Mouse (Mus musculus): ENCODE results near the gene Grm8. TPM values are rescaled to one million over a fixed set of nuclear protein-coding genes. Genes with fewer than 3 reads are reported as not detected.

Gene Grm8
- polyA plus RNA-seq, 1 experiment from 2014 or later, result 0.19 TPM

GRCm38 (mm10) chr6:27617472-27617871 is 517.5 kb downstream of the Grm8 start:
- H3K27me3 ChIP-seq (replicated peaks), result no peaks in the 10 kb centered on the region
- H3K4me2 ChIP-seq, result no peak overlapping the region
- H3K27ac ChIP-seq (replicated peaks), result no peak overlapping the region
- no peaks in the 10 kb centered on the region for H3K36me3 ChIP-seq
- H3K9me3 ChIP-seq, result no peaks in the 10 kb centered on the region
- WGBS, result 68% methylated on average over 4 of the region's 4 CpGs
- no peak for ATAC-seq (ENCODE audit: extremely low read depth, insufficient number of reproducible peaks, low FRiP score, low TSS enrichment)
- no peak overlapping the region for H3K9ac ChIP-seq
- no peak overlapping the region for H3K4me3 ChIP-seq
- no peaks in the 10 kb centered on the region for H3K4me1 ChIP-seq

DNA sequence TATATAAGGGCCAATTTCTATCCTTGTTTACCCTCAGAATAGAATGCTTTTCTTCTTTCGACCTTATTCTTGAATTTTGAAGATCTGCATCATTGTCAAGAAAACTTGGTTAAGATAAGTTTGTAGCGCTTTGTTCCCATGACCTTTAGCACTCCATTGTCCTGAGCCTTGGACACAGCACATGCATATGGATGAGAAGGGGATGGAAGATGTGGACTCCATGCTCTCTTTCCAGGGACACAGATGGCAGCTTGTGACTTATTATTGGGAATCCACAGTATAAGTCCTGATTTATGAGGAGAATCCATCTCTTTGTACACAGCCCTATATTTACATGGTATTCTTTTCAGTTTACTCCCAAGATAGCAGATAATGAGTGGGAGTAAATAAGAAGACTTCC is 554.5 kb downstream of the Grm8 start:
- no peaks in the 10 kb centered on the region for H3K4me1 ChIP-seq
- H3K9me3 ChIP-seq, result no peaks in the 10 kb centered on the region
- 58% methylated on average over 2 of the region's 2 CpGs for WGBS
- no peak overlapping the region for H3K4me2 ChIP-seq
- H3K27me3 ChIP-seq (replicated peaks), result no peaks in the 10 kb centered on the region
- ATAC-seq (ENCODE audit: extremely low read depth, insufficient number of reproducible peaks, low FRiP score, low TSS enrichment), result no peak
- no peak overlapping the region for H3K9ac ChIP-seq
- no peak overlapping the region for H3K27ac ChIP-seq (replicated peaks)
- H3K36me3 ChIP-seq, result no peaks in the 10 kb centered on the region
- no peak overlapping the region for H3K4me3 ChIP-seq

GRCm38 (mm10) chr6:27545516-27545915 is 589.5 kb downstream of the Grm8 start:
- no peak for ATAC-seq (ENCODE audit: extremely low read depth, insufficient number of reproducible peaks, low FRiP score, low TSS enrichment)
- 64% methylated on average over 6 of the region's 6 CpGs for WGBS
- no peaks in the 10 kb centered on the region for H3K4me1 ChIP-seq
- H3K27ac ChIP-seq (replicated peaks), result no peak overlapping the region
- no peak overlapping the region for H3K4me3 ChIP-seq
- H3K9me3 ChIP-seq, result no peaks in the 10 kb centered on the region
- no peak overlapping the region for H3K9ac ChIP-seq
- H3K36me3 ChIP-seq, result no peaks in the 10 kb centered on the region
- no peaks in the 10 kb centered on the region for H3K27me3 ChIP-seq (replicated peaks)
- no peak overlapping the region for H3K4me2 ChIP-seq

DNA sequence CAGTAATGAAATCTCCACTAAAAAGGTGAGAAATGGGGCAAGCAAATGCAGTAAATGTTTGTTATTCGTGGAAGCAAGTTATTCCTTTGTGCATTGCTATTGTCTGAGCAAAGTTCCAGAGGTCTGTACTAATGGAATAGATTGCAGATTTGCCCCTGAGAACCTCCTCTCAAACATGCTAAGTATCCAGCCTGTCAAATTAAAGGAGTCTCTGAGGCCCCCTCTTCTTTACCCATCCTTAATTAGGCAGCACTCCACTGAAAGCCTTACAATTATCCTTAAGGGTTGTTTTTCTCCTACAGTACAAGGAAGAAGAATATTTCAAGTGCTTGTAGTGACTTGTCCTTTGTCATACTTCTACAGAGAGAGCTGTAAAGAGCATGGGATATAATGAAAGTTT is 617.4 kb downstream of the Grm8 start:
- 0 out of 2 replicates have a peak, but pooled peaks cover 5% of the 10 kb centered on the region for H3K4me1 ChIP-seq
- no peak overlapping the region for H3K27ac ChIP-seq (replicated peaks)
- no peaks in the 10 kb centered on the region for H3K9me3 ChIP-seq
- ATAC-seq (ENCODE audit: extremely low read depth, insufficient number of reproducible peaks, low FRiP score, low TSS enrichment), result no peak
- H3K27me3 ChIP-seq (replicated peaks), result no peaks in the 10 kb centered on the region
- no peaks in the 10 kb centered on the region for H3K36me3 ChIP-seq
- H3K4me3 ChIP-seq, result no peak overlapping the region
- H3K4me2 ChIP-seq, result no peak overlapping the region
- 55% methylated on average over 1 of the region's 1 CpGs for WGBS
- H3K9ac ChIP-seq, result no peak overlapping the region

DNA sequence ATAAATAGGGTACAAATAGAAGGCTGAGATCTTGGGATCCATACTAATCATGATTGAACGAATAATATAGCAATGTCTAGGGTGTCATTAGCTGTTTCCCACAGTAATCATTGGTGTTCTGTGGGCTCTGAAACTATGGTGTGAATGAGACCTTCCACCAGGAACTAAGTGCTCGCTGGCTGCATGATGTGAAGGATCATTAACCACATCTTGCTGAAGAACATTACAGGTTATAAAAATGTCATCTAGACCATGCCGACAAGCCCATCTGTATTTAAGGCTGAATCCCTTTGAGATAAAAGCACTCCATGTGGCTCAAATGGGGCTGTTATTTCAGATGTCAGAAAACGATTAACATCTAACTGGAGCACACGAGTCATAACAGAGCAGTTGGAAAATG is 674.0 kb downstream of the Grm8 start:
- Histone ChIP-seq H3K27me3 (replicated peaks) (no peaks in the 10 kb centered on the region), H3K4me3 (no peak overlapping the region), H3K27ac (replicated peaks) (no peak overlapping the region), H3K4me2 (no peak overlapping the region), H3K9ac (no peak overlapping the region), H3K9me3 (no peaks in the 10 kb centered on the region), H3K4me1 (no peaks in the 10 kb centered on the region), H3K36me3 (no peaks in the 10 kb centered on the region)
- ATAC-seq (ENCODE audit: extremely low read depth, insufficient number of reproducible peaks, low FRiP score, low TSS enrichment), result no peak
- 72% methylated on average over 5 of the region's 5 CpGs for WGBS

GRCm38 (mm10) chr6:27408473-27408872 is 726.5 kb downstream of the Grm8 start:
- 76% methylated on average over 4 of the region's 4 CpGs for WGBS
- no peak overlapping the region for H3K9ac ChIP-seq
- H3K4me1 ChIP-seq, result no peaks in the 10 kb centered on the region
- H3K4me2 ChIP-seq, result no peak overlapping the region
- no peaks in the 10 kb centered on the region for H3K36me3 ChIP-seq
- no peaks in the 10 kb centered on the region for H3K27me3 ChIP-seq (replicated peaks)
- H3K4me3 ChIP-seq, result no peak overlapping the region
- ATAC-seq (ENCODE audit: extremely low read depth, insufficient number of reproducible peaks, low FRiP score, low TSS enrichment), result no peak
- no peaks in the 10 kb centered on the region for H3K9me3 ChIP-seq
- no peak overlapping the region for H3K27ac ChIP-seq (replicated peaks)

GRCm38 (mm10) chr6:27372416-27372815 is 762.6 kb downstream of the Grm8 start:
- Histone ChIP-seq H3K9ac (no peak overlapping the region), H3K27ac (replicated peaks) (no peak overlapping the region), H3K4me1 (no peaks in the 10 kb centered on the region), H3K9me3 (no peaks in the 10 kb centered on the region), H3K4me2 (no peak overlapping the region), H3K36me3 (no peaks in the 10 kb centered on the region), H3K27me3 (replicated peaks) (no peaks in the 10 kb centered on the region), H3K4me3 (no peak overlapping the region)
- ATAC-seq (ENCODE audit: extremely low read depth, insufficient number of reproducible peaks, low FRiP score, low TSS enrichment), result no peak

GRCm38 (mm10) chr6:27371095-27371494 is 763.9 kb downstream of the Grm8 start:
- Histone ChIP-seq H3K4me3 (no peak overlapping the region), H3K9me3 (no peaks in the 10 kb centered on the region), H3K36me3 (no peaks in the 10 kb centered on the region), H3K27ac (replicated peaks) (no peak overlapping the region), H3K4me1 (no peaks in the 10 kb centered on the region), H3K4me2 (no peak overlapping the region), H3K27me3 (replicated peaks) (no peaks in the 10 kb centered on the region), H3K9ac (no peak overlapping the region)
- ATAC-seq (ENCODE audit: extremely low read depth, insufficient number of reproducible peaks, low FRiP score, low TSS enrichment), result no peak
- 37% methylated on average over 2 of the region's 2 CpGs for WGBS

- Histone ChIP-seq H3K9me3 (no peaks in the 10 kb centered on the region), H3K9ac (no peak overlapping the region), H3K36me3 (no peaks in the 10 kb centered on the region), H3K4me2 (no peak overlapping the region), H3K27ac (replicated peaks) (no peak overlapping the region), H3K4me3 (no peak overlapping the region), H3K4me1 (no peaks in the 10 kb centered on the region), H3K27me3 (replicated peaks) (no peaks in the 10 kb centered on the region)
- no peak for ATAC-seq (ENCODE audit: extremely low read depth, insufficient number of reproducible peaks, low FRiP score, low TSS enrichment)
- 76% methylated on average over 8 of the region's 8 CpGs for WGBS
These were observed 771.2 kb downstream of the Grm8 start for GRCm38 (mm10) chr6:27363775-27364174.

DNA sequence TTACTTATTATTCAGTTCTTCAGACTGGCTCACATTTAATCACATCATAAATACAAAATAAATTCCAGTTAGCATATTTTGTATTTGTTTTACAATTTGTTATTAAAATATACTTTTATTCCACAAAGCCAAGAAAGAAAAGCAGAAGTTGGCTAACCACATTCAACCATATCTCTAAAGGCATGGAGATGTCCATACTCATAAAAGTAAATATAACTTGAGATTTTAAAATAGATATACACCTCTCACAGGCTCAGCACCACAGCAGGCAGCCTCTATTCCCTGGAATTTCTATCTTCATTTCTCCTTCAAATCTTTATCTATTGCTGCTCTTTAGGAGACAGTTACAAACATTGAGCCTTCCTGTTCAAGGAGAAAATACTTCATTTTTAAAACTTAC is 774.5 kb downstream of the Grm8 start:
- H3K36me3 ChIP-seq, result no peaks in the 10 kb centered on the region
- H3K4me3 ChIP-seq, result no peak overlapping the region
- H3K27me3 ChIP-seq (replicated peaks), result no peaks in the 10 kb centered on the region
- no peak overlapping the region for H3K9ac ChIP-seq
- ATAC-seq (ENCODE audit: extremely low read depth, insufficient number of reproducible peaks, low FRiP score, low TSS enrichment), result no peak
- H3K9me3 ChIP-seq, result no peaks in the 10 kb centered on the region
- H3K4me1 ChIP-seq, result no peaks in the 10 kb centered on the region
- no peak overlapping the region for H3K27ac ChIP-seq (replicated peaks)
- no peak overlapping the region for H3K4me2 ChIP-seq

DNA sequence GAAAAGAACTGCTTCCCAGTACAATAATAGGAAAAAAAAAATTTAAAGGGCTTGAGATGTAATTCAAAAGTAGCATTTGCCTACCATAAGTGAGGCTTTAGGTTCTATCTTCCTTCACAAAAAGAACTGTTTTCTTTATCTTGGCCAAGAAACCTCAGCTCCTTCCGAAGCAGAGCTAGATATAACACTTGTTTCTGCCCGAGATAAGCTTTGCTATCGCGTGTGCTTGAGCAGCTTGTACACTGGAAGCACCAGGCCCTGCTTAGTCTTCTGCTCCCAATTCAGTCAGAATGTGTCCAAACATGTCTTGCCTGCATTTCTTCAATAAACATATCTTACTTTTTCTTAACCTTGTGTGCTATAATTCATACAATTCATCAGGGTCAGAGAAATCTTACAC is 783.8 kb downstream of the Grm8 start:
- 19% methylated on average over 4 of the region's 4 CpGs for WGBS
- no peaks in the 10 kb centered on the region for H3K36me3 ChIP-seq
- H3K9ac ChIP-seq, result no peak overlapping the region
- no peak overlapping the region for H3K27ac ChIP-seq (replicated peaks)
- no peak for ATAC-seq (ENCODE audit: extremely low read depth, insufficient number of reproducible peaks, low FRiP score, low TSS enrichment)
- no peaks in the 10 kb centered on the region for H3K9me3 ChIP-seq
- no peak overlapping the region for H3K4me3 ChIP-seq
- peaks cover 5% of the 10 kb centered on the region for H3K4me1 ChIP-seq
- H3K4me2 ChIP-seq, result no peak overlapping the region
- no peaks in the 10 kb centered on the region for H3K27me3 ChIP-seq (replicated peaks)

- 41% methylated on average over 2 of the region's 2 CpGs for WGBS
- Histone ChIP-seq H3K4me1 (peaks cover 6% of the 10 kb centered on the region), H3K36me3 (no peaks in the 10 kb centered on the region), H3K4me3 (no peak overlapping the region), H3K27me3 (replicated peaks) (no peaks in the 10 kb centered on the region), H3K4me2 (no peak overlapping the region), H3K27ac (replicated peaks) (no peak overlapping the region), H3K9ac (no peak overlapping the region), H3K9me3 (no peaks in the 10 kb centered on the region)
- ATAC-seq (ENCODE audit: extremely low read depth, insufficient number of reproducible peaks, low FRiP score, low TSS enrichment), result no peak
These were observed 786.7 kb downstream of the Grm8 start for GRCm38 (mm10) chr6:27348272-27348671.

GRCm38 (mm10) chr6:27346311-27346710 is 788.7 kb downstream of the Grm8 start:
- ATAC-seq (ENCODE audit: extremely low read depth, insufficient number of reproducible peaks, low FRiP score, low TSS enrichment), result no peak
- H3K4me1 ChIP-seq, result peaks cover 6% of the 10 kb centered on the region
- H3K27ac ChIP-seq (replicated peaks), result no peak overlapping the region
- no peaks in the 10 kb centered on the region for H3K27me3 ChIP-seq (replicated peaks)
- 49% methylated on average over 1 of the region's 1 CpGs for WGBS
- no peak overlapping the region for H3K4me3 ChIP-seq
- no peak overlapping the region for H3K9ac ChIP-seq
- H3K4me2 ChIP-seq, result no peak overlapping the region
- H3K36me3 ChIP-seq, result no peaks in the 10 kb centered on the region
- no peaks in the 10 kb centered on the region for H3K9me3 ChIP-seq
